Mouse (Mus musculus) stomach, postnatal 0 days (tissue): ENCODE results near the gene Rev1.

ENCODE experiments used
- CTCF ChIP-seq: IDR thresholded peaks from 2 replicates; pipeline ENCODE4 v1.5.1; 2016; ENCODE audit warnings: antibody characterized with exemption, low read depth, mild to moderate bottlenecking, moderate library complexity
- EP300 ChIP-seq: optimal IDR thresholded peaks from 2 replicates; pipeline ENCODE3; 2016; ENCODE audit warnings: antibody characterized with exemption

DNA sequence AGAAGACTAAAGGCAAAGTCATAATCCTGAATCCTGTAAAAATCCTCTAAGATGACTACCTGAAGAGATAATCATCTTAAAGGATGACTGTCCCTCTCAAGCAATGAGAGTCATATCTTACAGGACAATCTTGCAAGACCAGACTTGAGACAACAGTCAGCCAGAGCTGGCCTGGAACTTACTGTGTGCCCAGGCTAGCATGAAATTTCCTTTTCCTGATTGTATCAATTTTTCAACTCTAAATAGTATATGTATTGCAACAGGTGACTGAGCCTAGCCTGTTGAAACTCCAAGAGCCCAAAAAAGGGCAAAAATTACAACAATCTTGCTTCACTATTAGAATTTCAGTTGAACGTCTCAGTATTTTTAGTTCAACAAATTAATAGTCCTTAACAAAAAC lies 26.4 kb downstream of the Rev1 start:
- TF ChIP-seq CTCF (no peak), EP300 (no peak)
